Mouse (Mus musculus) spleen, adult 2 months (tissue): ENCODE data around the gene Btbd7.

Source experiments
- CTCF ChIP-seq: fragments of 200-500 bp; IDR thresholded peaks from 2 replicates; pipeline ENCODE4 v1.5.1; 2011; ENCODE audit warnings: mild to moderate bottlenecking, inconsistent platforms; ENCODE audit not compliant: insufficient read depth, insufficient read length, insufficient replicate concordance; ENCODE audit errors: extremely low read depth
- POLR2A ChIP-seq: fragments of 200-500 bp; IDR thresholded peaks from 2 replicates; pipeline ENCODE4 v1.6.1; 2011; ENCODE audit warnings: low read depth, low read length, inconsistent platforms

GRCm38 (mm10) chr12:102878901-102879300, 630 bp upstream of the Btbd7 start:
- TF ChIP-seq CTCF, result no peak
- TF ChIP-seq POLR2A, result no peak
